26 mouse cellular contexts compared by ENCODE assay signal in genomic region chr11:106899804-106900203, GRCm38 (mm10).
"Had no signal": no experiment of that assay in that cellular context is flagged by ENCODE, and none has a peak within 500 bp of the region (broad histone marks: within the 10 kb centered on the region; RNA-seq: fewer than 3 reads in every experiment).

No protein-coding gene starts in this region.

- H3K9me3 ChIP-seq: heart, embryonic 13.5 days; heart, embryonic 15.5 days; hindbrain, embryonic 13.5 days; hindbrain, embryonic 15.5 days; intestine, embryonic 15.5 days; kidney, embryonic 15.5 days; limb, embryonic 10.5 days; limb, embryonic 12.5 days; liver, embryonic 12.5 days had no signal

- H3K36me3 ChIP-seq: heart, embryonic 13.5 days; heart, embryonic 15.5 days; hindbrain, embryonic 13.5 days; hindbrain, embryonic 15.5 days; intestine, embryonic 15.5 days; kidney, embryonic 15.5 days; limb, embryonic 12.5 days; liver, embryonic 12.5 days had no signal

- H3K4me1 ChIP-seq: limb, embryonic 10.5 days; limb, embryonic 12.5 days had no signal

- H3K9ac ChIP-seq: heart, embryonic 13.5 days; heart, embryonic 15.5 days; hindbrain, embryonic 13.5 days; hindbrain, embryonic 15.5 days; intestine, embryonic 15.5 days; kidney, embryonic 15.5 days; limb, embryonic 12.5 days; liver, embryonic 12.5 days; liver, embryonic 14.5 days had no signal

- H3K27me3 ChIP-seq: heart, embryonic 13.5 days; heart, embryonic 15.5 days; hindbrain, embryonic 13.5 days; hindbrain, embryonic 15.5 days; intestine, embryonic 15.5 days; kidney, embryonic 15.5 days; limb, embryonic 12.5 days; liver, embryonic 12.5 days had no signal

- H3K4me2 ChIP-seq: heart, embryonic 11.5 days; heart, embryonic 13.5 days; heart, embryonic 15.5 days; hindbrain, embryonic 13.5 days; hindbrain, embryonic 15.5 days; intestine, embryonic 15.5 days; kidney, embryonic 15.5 days; limb, embryonic 12.5 days; liver, embryonic 12.5 days had no signal

- ATAC-seq: inflammation-experienced regulatory T-cells, adult 6 months; intestine, embryonic 15.5 days; intestine, postnatal 0 days; liver, embryonic 12.5 days had no signal

- H3K27ac ChIP-seq: heart, embryonic 13.5 days; heart, embryonic 15.5 days; hindbrain, embryonic 13.5 days; hindbrain, embryonic 15.5 days; intestine, embryonic 15.5 days; kidney, embryonic 15.5 days; layer of hippocampus, adult 2 months; left cerebral cortex, adult 2 months; limb, embryonic 10.5 days; limb, embryonic 12.5 days; liver, embryonic 12.5 days; liver, embryonic 14.5 days had no signal

- DNase-seq: gastrocnemius, postnatal 14 days; gastrocnemius, postnatal 36 days; heart, adult 18-20 months; heart, postnatal 14 days; heart, postnatal 36 days; kidney, adult 18-20 months; kidney, adult 9 months; kidney, postnatal 10 days; kidney, postnatal 25 days; kidney, postnatal 4 days; liver had no signal

- H3K4me3 ChIP-seq: heart, embryonic 13.5 days; heart, embryonic 15.5 days; hindbrain, embryonic 13.5 days; hindbrain, embryonic 15.5 days; intestine, embryonic 15.5 days; kidney, embryonic 15.5 days; layer of hippocampus, adult 2 months; left cerebral cortex, adult 2 months; limb, embryonic 10.5 days; limb, embryonic 12.5 days; liver, embryonic 12.5 days had no signal
